Mouse (Mus musculus): ENCODE measurements around the gene Fars2.

Fars2 gene

GRCm38 (mm10) chr13:36117143-36118014, at the start of gene Fars2, which contains the start of gene Lyrm4:
TSS of gene Fars2 (plus strand) at chr13:36117412.
TSS of gene Lyrm4 (minus strand) at chr13:36117526.
- DNase-seq (ENCODE audit: low spot score in 2 of 2) = peak; percentile 93 to 98

GRCm38 (mm10) chr13:36074484-36074883, 42.7 kb upstream of the Fars2 start:
- no peak for DNase-seq (ENCODE audit: low spot score in 2 of 2)

- DNase-seq (ENCODE audit: low spot score in 2 of 2) = no peak
These were observed 35.6 kb upstream of the Fars2 start for GRCm38 (mm10) chr13:36081591-36081990.

GRCm38 (mm10) chr13:36084701-36085100, 32.5 kb upstream of the Fars2 start:
- no peak for DNase-seq (ENCODE audit: low spot score in 2 of 2)

- DNase-seq (ENCODE audit: low spot score in 2 of 2) = no peak
These were observed 31.2 kb upstream of the Fars2 start for GRCm38 (mm10) chr13:36085971-36086370.

- DNase-seq (ENCODE audit: low spot score in 2 of 2) = no peak
These were observed 30.4 kb upstream of the Fars2 start for GRCm38 (mm10) chr13:36086608-36087391.

GRCm38 (mm10) chr13:36087427-36087826, 29.8 kb upstream of the Fars2 start:
- DNase-seq (ENCODE audit: low spot score in 2 of 2) = no peak

- no peak for DNase-seq (ENCODE audit: low spot score in 2 of 2)
These were observed 29.0 kb upstream of the Fars2 start for GRCm38 (mm10) chr13:36088168-36088567.

- DNase-seq (ENCODE audit: low spot score in 2 of 2) = no peak
These were observed 20.4 kb upstream of the Fars2 start for GRCm38 (mm10) chr13:36096684-36097383.

GRCm38 (mm10) chr13:36105591-36105990, 11.6 kb upstream of the Fars2 start:
- no peak for DNase-seq (ENCODE audit: low spot score in 2 of 2)

GRCm38 (mm10) chr13:36108528-36108927, 8.7 kb upstream of the Fars2 start:
- DNase-seq (ENCODE audit: low spot score in 2 of 2) = no peak

- DNase-seq (ENCODE audit: low spot score in 2 of 2) = no peak
These were observed 5.9 kb upstream of the Fars2 start for GRCm38 (mm10) chr13:36111331-36111730.

GRCm38 (mm10) chr13:36113181-36113580, 4.0 kb upstream of the Fars2 start:
- DNase-seq (ENCODE audit: low spot score in 2 of 2) = no peak

- peak; percentile 45 for DNase-seq (ENCODE audit: low spot score in 2 of 2)
These were observed 581 bp upstream of the Fars2 start for GRCm38 (mm10) chr13:36116520-36117142.

- no peak for DNase-seq (ENCODE audit: low spot score in 2 of 2)
These were observed 2.5 kb downstream of the Fars2 start for GRCm38 (mm10) chr13:36119684-36120083.

- no peak for DNase-seq (ENCODE audit: low spot score in 2 of 2)
These were observed 3.4 kb downstream of the Fars2 start for GRCm38 (mm10) chr13:36120606-36121005.

GRCm38 (mm10) chr13:36129360-36130054, 12.3 kb downstream of the Fars2 start:
- no peak for DNase-seq (ENCODE audit: low spot score in 2 of 2)

GRCm38 (mm10) chr13:36131401-36131800, 14.2 kb downstream of the Fars2 start:
- DNase-seq (ENCODE audit: low spot score in 2 of 2) = no peak

- no peak for DNase-seq (ENCODE audit: low spot score in 2 of 2)
These were observed 14.9 kb downstream of the Fars2 start for GRCm38 (mm10) chr13:36131992-36132649.

GRCm38 (mm10) chr13:36139703-36140102, 22.5 kb downstream of the Fars2 start:
- no peak for DNase-seq (ENCODE audit: low spot score in 2 of 2)

Measured in right cerebral cortex, adult 2 months (tissue).